Mouse (Mus musculus): ENCODE measurements at regions not wholly inside any gene's neighbourhood (a gene's known extent, or its start where the extent isn't known, plus 50 kb on each side); places are given as distances from the start of the nearest gene placed in this dataset.

GRCm38 (mm10) chr6:147744081-147744480, 268.5 kb downstream of the Ccdc91 start:
- TF ChIP-seq NANOG (IDR thresholded peaks at IDR 0.05; ENCODE audit: borderline replicate concordance, low read length) (no peak), CTCF (conservative IDR thresholded peaks at IDR 0.05; ENCODE audit: low read length) (no peak), POU5F1 (IDR thresholded peaks at IDR 0.05; ENCODE audit: borderline replicate concordance, low read length) (no peak)
- Histone ChIP-seq H3K9me3 (ENCODE audit: low read length) (no peaks in the 10 kb centered on the region), H3K36me3 (ENCODE audit: insufficient read depth, low read length) (no peaks in the 10 kb centered on the region), H3K4me1 (replicated peaks; ENCODE audit: low read depth, low read length) (no peaks in the 10 kb centered on the region), H3K27me3 (ENCODE audit: insufficient read depth, low read length) (no peaks in the 10 kb centered on the region), H3K4me3 (replicated peaks; ENCODE audit: low read length) (no peak overlapping the region)

GRCm38 (mm10) chr6:147745690-147746089, 270.1 kb downstream of the Ccdc91 start:
- Histone ChIP-seq H3K4me3 (replicated peaks; ENCODE audit: low read length) (no peak overlapping the region), H3K27me3 (ENCODE audit: insufficient read depth, low read length) (no peaks in the 10 kb centered on the region), H3K9me3 (ENCODE audit: low read length) (no peaks in the 10 kb centered on the region), H3K36me3 (ENCODE audit: insufficient read depth, low read length) (no peaks in the 10 kb centered on the region), H3K4me1 (replicated peaks; ENCODE audit: low read depth, low read length) (no peaks in the 10 kb centered on the region)
- TF ChIP-seq CTCF (conservative IDR thresholded peaks at IDR 0.05; ENCODE audit: low read length) (no peak), POU5F1 (IDR thresholded peaks at IDR 0.05; ENCODE audit: borderline replicate concordance, low read length) (no peak), NANOG (IDR thresholded peaks at IDR 0.05; ENCODE audit: borderline replicate concordance, low read length) (no peak)

- Histone ChIP-seq H3K36me3 (ENCODE audit: insufficient read depth, low read length) (no peaks in the 10 kb centered on the region), H3K4me3 (replicated peaks; ENCODE audit: low read length) (no peak overlapping the region), H3K4me1 (replicated peaks; ENCODE audit: low read depth, low read length) (no peaks in the 10 kb centered on the region), H3K9me3 (ENCODE audit: low read length) (no peaks in the 10 kb centered on the region), H3K27me3 (ENCODE audit: insufficient read depth, low read length) (no peaks in the 10 kb centered on the region)
- no peak for TF ChIP-seq CTCF (conservative IDR thresholded peaks at IDR 0.05; ENCODE audit: low read length)
- TF ChIP-seq POU5F1 (IDR thresholded peaks at IDR 0.05; ENCODE audit: borderline replicate concordance, low read length): no peak
- TF ChIP-seq NANOG (IDR thresholded peaks at IDR 0.05; ENCODE audit: borderline replicate concordance, low read length): no peak
Measured at GRCm38 (mm10) chr6:147747945-147748344, 272.3 kb downstream of the Ccdc91 start.

- H3K9me3 ChIP-seq (ENCODE audit: low read length): no peaks in the 10 kb centered on the region
- no peaks in the 10 kb centered on the region for H3K36me3 ChIP-seq (ENCODE audit: insufficient read depth, low read length)
- no peak for TF ChIP-seq CTCF (conservative IDR thresholded peaks at IDR 0.05; ENCODE audit: low read length)
- TF ChIP-seq NANOG (IDR thresholded peaks at IDR 0.05; ENCODE audit: borderline replicate concordance, low read length): no peak
- TF ChIP-seq POU5F1 (IDR thresholded peaks at IDR 0.05; ENCODE audit: borderline replicate concordance, low read length): no peak
- H3K27me3 ChIP-seq (ENCODE audit: insufficient read depth, low read length): no peaks in the 10 kb centered on the region
- H3K4me3 ChIP-seq (replicated peaks; ENCODE audit: low read length): no peak overlapping the region
- H3K4me1 ChIP-seq (replicated peaks; ENCODE audit: low read depth, low read length): no peaks in the 10 kb centered on the region
Measured at GRCm38 (mm10) chr6:147752301-147752700, 276.7 kb downstream of the Ccdc91 start.

DNA sequence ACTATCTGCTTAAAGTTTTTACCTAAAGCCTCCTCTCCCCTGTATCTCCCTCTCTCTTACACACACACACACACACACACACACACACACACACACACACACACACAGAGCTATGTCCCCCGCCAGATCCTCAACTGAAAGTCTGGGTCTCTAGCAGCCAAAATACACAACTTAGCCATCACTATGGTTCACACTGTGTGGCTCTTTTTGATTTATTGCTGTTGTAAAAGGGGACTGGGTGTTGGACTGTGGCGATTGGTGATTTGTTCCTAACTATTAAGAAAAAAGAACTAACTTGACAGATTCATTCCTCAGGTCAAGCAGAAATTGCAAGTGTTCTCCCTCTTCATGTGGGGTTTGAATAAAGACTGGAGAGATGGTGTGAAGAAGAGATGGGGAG, 278.2 kb downstream of the Ccdc91 start:
- no peak overlapping the region for H3K4me3 ChIP-seq (replicated peaks; ENCODE audit: low read length)
- H3K9me3 ChIP-seq (ENCODE audit: low read length): no peaks in the 10 kb centered on the region
- TF ChIP-seq NANOG (IDR thresholded peaks at IDR 0.05; ENCODE audit: borderline replicate concordance, low read length): no peak
- TF ChIP-seq POU5F1 (IDR thresholded peaks at IDR 0.05; ENCODE audit: borderline replicate concordance, low read length): no peak
- TF ChIP-seq CTCF (conservative IDR thresholded peaks at IDR 0.05; ENCODE audit: low read length): no peak
- no peaks in the 10 kb centered on the region for H3K4me1 ChIP-seq (replicated peaks; ENCODE audit: low read depth, low read length)
- H3K36me3 ChIP-seq (ENCODE audit: insufficient read depth, low read length): no peaks in the 10 kb centered on the region
- no peaks in the 10 kb centered on the region for H3K27me3 ChIP-seq (ENCODE audit: insufficient read depth, low read length)

DNA sequence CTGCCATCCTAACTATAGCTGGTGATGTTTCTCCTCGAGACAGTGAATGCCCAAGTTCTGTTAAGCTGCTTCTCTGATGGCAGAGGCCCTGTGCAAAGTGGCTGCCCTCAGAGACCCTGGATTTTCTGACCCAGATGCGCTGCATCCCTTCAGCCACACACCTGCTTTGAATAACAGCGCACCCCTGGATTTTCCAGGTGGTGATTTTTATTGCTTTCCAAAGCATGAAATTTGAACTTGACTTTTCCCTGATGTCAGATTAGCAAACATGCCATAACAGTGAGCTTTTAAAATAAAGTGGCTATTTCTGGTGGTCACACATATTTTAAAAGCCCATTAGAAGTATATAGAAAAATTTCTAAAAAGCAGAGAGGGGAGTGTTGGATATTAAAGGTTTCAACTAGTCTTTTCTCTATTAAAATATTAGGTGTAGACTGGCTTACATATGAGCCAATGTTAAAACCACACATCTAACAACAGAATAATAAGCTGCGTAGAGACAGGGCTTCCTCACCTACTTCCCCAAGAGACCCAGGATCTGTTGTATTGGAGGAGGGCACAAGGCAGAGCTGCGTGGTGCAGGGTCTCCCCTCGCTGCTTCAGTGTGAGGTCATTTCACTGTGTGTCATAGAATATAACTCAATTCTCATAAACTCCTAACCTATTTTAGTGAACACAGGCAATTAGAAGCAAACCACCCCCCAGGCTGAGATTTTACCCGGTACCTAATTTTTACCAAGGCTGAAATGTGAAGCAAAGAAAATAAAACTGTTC, 280.3 kb downstream of the Ccdc91 start:
- Histone ChIP-seq H3K9me3 (ENCODE audit: low read length) (no peaks in the 10 kb centered on the region), H3K36me3 (ENCODE audit: insufficient read depth, low read length) (no peaks in the 10 kb centered on the region), H3K4me1 (replicated peaks; ENCODE audit: low read depth, low read length) (no peaks in the 10 kb centered on the region), H3K27me3 (ENCODE audit: insufficient read depth, low read length) (no peaks in the 10 kb centered on the region), H3K4me3 (replicated peaks; ENCODE audit: low read length) (no peak overlapping the region)
- TF ChIP-seq POU5F1 (IDR thresholded peaks at IDR 0.05; ENCODE audit: borderline replicate concordance, low read length) (no peak), NANOG (IDR thresholded peaks at IDR 0.05; ENCODE audit: borderline replicate concordance, low read length) (no peak), CTCF (conservative IDR thresholded peaks at IDR 0.05; ENCODE audit: low read length) (no peak)

GRCm38 (mm10) chr6:147759485-147759884, 283.9 kb downstream of the Ccdc91 start:
- Histone ChIP-seq H3K4me3 (replicated peaks; ENCODE audit: low read length) (no peak overlapping the region), H3K4me1 (replicated peaks; ENCODE audit: low read depth, low read length) (no peaks in the 10 kb centered on the region), H3K36me3 (ENCODE audit: insufficient read depth, low read length) (no peaks in the 10 kb centered on the region), H3K27me3 (ENCODE audit: insufficient read depth, low read length) (no peaks in the 10 kb centered on the region), H3K9me3 (ENCODE audit: low read length) (no peaks in the 10 kb centered on the region)
- TF ChIP-seq POU5F1 (IDR thresholded peaks at IDR 0.05; ENCODE audit: borderline replicate concordance, low read length): no peak
- no peak for TF ChIP-seq CTCF (conservative IDR thresholded peaks at IDR 0.05; ENCODE audit: low read length)
- no peak for TF ChIP-seq NANOG (IDR thresholded peaks at IDR 0.05; ENCODE audit: borderline replicate concordance, low read length)

- no peak for TF ChIP-seq CTCF (conservative IDR thresholded peaks at IDR 0.05; ENCODE audit: low read length)
- no peak for TF ChIP-seq NANOG (IDR thresholded peaks at IDR 0.05; ENCODE audit: borderline replicate concordance, low read length)
- no peak for TF ChIP-seq POU5F1 (IDR thresholded peaks at IDR 0.05; ENCODE audit: borderline replicate concordance, low read length)
- no peaks in the 10 kb centered on the region for H3K9me3 ChIP-seq (ENCODE audit: low read length)
- H3K36me3 ChIP-seq (ENCODE audit: insufficient read depth, low read length): no peaks in the 10 kb centered on the region
- no peaks in the 10 kb centered on the region for H3K27me3 ChIP-seq (ENCODE audit: insufficient read depth, low read length)
- no peak overlapping the region for H3K4me3 ChIP-seq (replicated peaks; ENCODE audit: low read length)
- H3K4me1 ChIP-seq (replicated peaks; ENCODE audit: low read depth, low read length): no peaks in the 10 kb centered on the region
Measured at GRCm38 (mm10) chr6:147760113-147760512, 284.5 kb downstream of the Ccdc91 start.

DNA sequence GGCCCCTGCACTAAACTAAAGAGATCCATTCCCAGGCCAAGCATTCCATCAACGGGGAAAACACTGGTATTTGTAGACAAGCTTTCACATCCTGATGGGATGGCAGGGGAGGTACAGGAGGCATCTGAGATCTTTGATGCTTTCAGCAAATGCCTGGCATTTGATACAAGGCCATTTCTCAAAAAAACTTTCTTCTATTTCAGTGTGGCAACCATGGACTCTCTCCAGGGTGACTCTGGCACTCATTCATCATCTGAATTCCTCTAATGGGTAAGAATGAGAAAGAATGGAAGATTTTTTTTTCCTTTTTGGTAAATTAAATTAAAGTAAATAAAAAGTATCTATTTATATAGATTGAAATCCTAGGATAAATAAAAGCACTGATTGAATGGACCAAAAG, 281.8 kb upstream of the Far2 start:
- H3K9me3 ChIP-seq (ENCODE audit: low read length): no peaks in the 10 kb centered on the region
- TF ChIP-seq POU5F1 (IDR thresholded peaks at IDR 0.05; ENCODE audit: borderline replicate concordance, low read length): no peak
- TF ChIP-seq CTCF (conservative IDR thresholded peaks at IDR 0.05; ENCODE audit: low read length): no peak
- no peak for TF ChIP-seq NANOG (IDR thresholded peaks at IDR 0.05; ENCODE audit: borderline replicate concordance, low read length)
- H3K4me3 ChIP-seq (replicated peaks; ENCODE audit: low read length): no peak overlapping the region
- H3K4me1 ChIP-seq (replicated peaks; ENCODE audit: low read depth, low read length): no peaks in the 10 kb centered on the region
- H3K27me3 ChIP-seq (ENCODE audit: insufficient read depth, low read length): no peaks in the 10 kb centered on the region
- no peaks in the 10 kb centered on the region for H3K36me3 ChIP-seq (ENCODE audit: insufficient read depth, low read length)
